Mouse (Mus musculus) macrophage (primary cell): ENCODE measurements at regions not wholly inside any gene's neighbourhood (a gene's known extent, or its start where the extent isn't known, plus 50 kb on each side); places are given as distances from the start of the nearest gene placed in this dataset.

ENCODE experiments used
- H3K27ac ChIP-seq: fragments of 350-480 bp; formaldehyde crosslinking; 2 replicates; pipeline ENCODE4 v1.9.0; 2021
- H3K36me3 ChIP-seq: fragments of 350-480 bp; formaldehyde crosslinking; 2 replicates; pipeline ENCODE4 v1.9.0; 2021; ENCODE audit errors: inconsistent target
- H3K4me3 ChIP-seq: fragments of 350-480 bp; formaldehyde crosslinking; 2 replicates; pipeline ENCODE4 v1.9.0; 2021; ENCODE audit errors: inconsistent target
- H3K79me2 ChIP-seq: fragments of 350-480 bp; formaldehyde crosslinking; 2 replicates; pipeline ENCODE4 v1.9.0; 2021; ENCODE audit errors: inconsistent target
- WGBS: methylation state at CpG from one replicate; pipeline ENCODE4 v1.1.7; 2026; ENCODE audit warnings: inconsistent platforms; ENCODE audit not compliant: missing documents; 5-methylcytosine and 5-hydroxymethylcytosine counted together

GRCm38 (mm10) chr13:52151777-52152176 is 305.3 kb downstream of the Gadd45g start:
- Histone ChIP-seq H3K36me3 (no peaks in the 10 kb centered on the region), H3K27ac (no peak overlapping the region), H3K79me2 (no peaks in the 10 kb centered on the region), H3K4me3 (no peak overlapping the region)
- WGBS = 65% methylated on average over 11 of the region's 11 CpGs

GRCm38 (mm10) chr13:52152221-52152620 is 305.7 kb downstream of the Gadd45g start:
- H3K27ac ChIP-seq = no peak overlapping the region
- H3K79me2 ChIP-seq = no peaks in the 10 kb centered on the region
- no peaks in the 10 kb centered on the region for H3K36me3 ChIP-seq
- 69% methylated on average over 4 of the region's 4 CpGs for WGBS
- H3K4me3 ChIP-seq = no peak overlapping the region

GRCm38 (mm10) chr13:52153030-52153429 is 306.6 kb downstream of the Gadd45g start:
- Histone ChIP-seq H3K36me3 (no peaks in the 10 kb centered on the region), H3K79me2 (no peaks in the 10 kb centered on the region), H3K27ac (no peak overlapping the region), H3K4me3 (no peak overlapping the region)
- WGBS = 41% methylated on average over 4 of the region's 4 CpGs

GRCm38 (mm10) chr13:52153576-52153975 is 307.1 kb downstream of the Gadd45g start:
- Histone ChIP-seq H3K27ac (no peak overlapping the region), H3K79me2 (no peaks in the 10 kb centered on the region), H3K36me3 (no peaks in the 10 kb centered on the region), H3K4me3 (no peak overlapping the region)
- 57% methylated on average over 4 of the region's 4 CpGs for WGBS

- no peaks in the 10 kb centered on the region for H3K79me2 ChIP-seq
- no peak overlapping the region for H3K4me3 ChIP-seq
- WGBS = 96% methylated on average over 5 of the region's 5 CpGs
- H3K27ac ChIP-seq = no peak overlapping the region
- H3K36me3 ChIP-seq = no peaks in the 10 kb centered on the region
Measured at GRCm38 (mm10) chr13:52154111-52154843, 307.8 kb downstream of the Gadd45g start.

- H3K4me3 ChIP-seq = no peak overlapping the region
- H3K79me2 ChIP-seq = no peaks in the 10 kb centered on the region
- H3K27ac ChIP-seq = no peak overlapping the region
- 92% methylated on average over 14 of the region's 14 CpGs for WGBS
- no peaks in the 10 kb centered on the region for H3K36me3 ChIP-seq
Measured at GRCm38 (mm10) chr13:52154844-52155587, 308.5 kb downstream of the Gadd45g start.

GRCm38 (mm10) chr13:52155588-52156086 is 309.2 kb downstream of the Gadd45g start:
- Histone ChIP-seq H3K79me2 (no peaks in the 10 kb centered on the region), H3K4me3 (no peak overlapping the region), H3K27ac (no peak overlapping the region), H3K36me3 (no peaks in the 10 kb centered on the region)
- 16% methylated on average over 8 of the region's 8 CpGs for WGBS

- no peak overlapping the region for H3K27ac ChIP-seq
- H3K4me3 ChIP-seq = no peak overlapping the region
- H3K79me2 ChIP-seq = no peaks in the 10 kb centered on the region
- 95% methylated on average over 6 of the region's 7 CpGs for WGBS
- no peaks in the 10 kb centered on the region for H3K36me3 ChIP-seq
Measured at GRCm38 (mm10) chr13:52162676-52163075, 316.2 kb downstream of the Gadd45g start.

GRCm38 (mm10) chr13:52165531-52165930 is 319.1 kb downstream of the Gadd45g start:
- Histone ChIP-seq H3K27ac (no peak overlapping the region), H3K4me3 (no peak overlapping the region), H3K79me2 (no peaks in the 10 kb centered on the region), H3K36me3 (no peaks in the 10 kb centered on the region)
- WGBS = 100% methylated on average over 1 of the region's 1 CpGs

- no peak overlapping the region for H3K27ac ChIP-seq
- H3K4me3 ChIP-seq = no peak overlapping the region
- no peaks in the 10 kb centered on the region for H3K36me3 ChIP-seq
- no peaks in the 10 kb centered on the region for H3K79me2 ChIP-seq
- WGBS = 55% methylated on average over 5 of the region's 5 CpGs
Measured at GRCm38 (mm10) chr13:52167968-52168367, 321.5 kb downstream of the Gadd45g start.

- WGBS = 96% methylated on average over 9 of the region's 9 CpGs
- Histone ChIP-seq H3K27ac (no peak overlapping the region), H3K4me3 (no peak overlapping the region), H3K36me3 (no peaks in the 10 kb centered on the region), H3K79me2 (no peaks in the 10 kb centered on the region)
Measured at GRCm38 (mm10) chr13:52172706-52173346, 326.3 kb downstream of the Gadd45g start.

- no peak overlapping the region for H3K27ac ChIP-seq
- H3K4me3 ChIP-seq = no peak overlapping the region
- H3K36me3 ChIP-seq = no peaks in the 10 kb centered on the region
- H3K79me2 ChIP-seq = no peaks in the 10 kb centered on the region
- 95% methylated on average over 2 of the region's 2 CpGs for WGBS
Measured at GRCm38 (mm10) chr13:52175665-52176064, 329.2 kb downstream of the Gadd45g start.

GRCm38 (mm10) chr13:52179977-52180376 is 333.5 kb downstream of the Gadd45g start:
- no peaks in the 10 kb centered on the region for H3K36me3 ChIP-seq
- no peak overlapping the region for H3K27ac ChIP-seq
- 80% methylated on average over 4 of the region's 4 CpGs for WGBS
- no peak overlapping the region for H3K4me3 ChIP-seq
- H3K79me2 ChIP-seq = no peaks in the 10 kb centered on the region

GRCm38 (mm10) chr13:52183635-52184034 is 337.2 kb downstream of the Gadd45g start:
- 40% methylated on average over 5 of the region's 5 CpGs for WGBS
- Histone ChIP-seq H3K27ac (no peak overlapping the region), H3K4me3 (no peak overlapping the region), H3K36me3 (no peaks in the 10 kb centered on the region), H3K79me2 (no peaks in the 10 kb centered on the region)

GRCm38 (mm10) chr13:52185574-52185973 is 339.1 kb downstream of the Gadd45g start:
- Histone ChIP-seq H3K27ac (no peak overlapping the region), H3K4me3 (no peak overlapping the region), H3K79me2 (no peaks in the 10 kb centered on the region), H3K36me3 (no peaks in the 10 kb centered on the region)
- 83% methylated on average over 1 of the region's 1 CpGs for WGBS
